Mouse (Mus musculus) hindbrain, embryonic 16.5 days (tissue): ENCODE data around the gene Nmral1. TPM values are rescaled to one million over a fixed set of nuclear protein-coding genes. Genes with fewer than 3 reads are reported as not detected.

Experiments used
- ATAC-seq: fragments of 200-750 bp; cut with Nextera tagmentation; 2 replicates; pipeline ENCODE4 v1.8.0; 2017; ENCODE audit warnings: moderate TSS enrichment, moderate library complexity
- H3K27ac ChIP-seq: fragments of 300-500 bp; sonication (generic); 2 replicates; pipeline ENCODE4 v1.5.1; 2014; ENCODE audit warnings: low read depth, mild to moderate bottlenecking, control low read depth, low read length, moderate library complexity
- H3K27me3 ChIP-seq: fragments of 300-500 bp; sonication (generic); replicated peaks from 2 replicates; pipeline ENCODE4 v1.6.1; 2014; ENCODE audit warnings: low read length; ENCODE audit not compliant: control insufficient read depth, insufficient read depth
- H3K36me3 ChIP-seq: fragments of 300-500 bp; sonication (generic); 2 replicates; pipeline ENCODE4 v1.6.1; 2014; ENCODE audit warnings: mild to moderate bottlenecking, low read length, moderate library complexity, mixed read lengths; ENCODE audit not compliant: control insufficient read depth, insufficient read depth
- H3K4me1 ChIP-seq: fragments of 300-500 bp; sonication (generic); 2 replicates; pipeline ENCODE4 v1.6.1; 2014; ENCODE audit warnings: low read depth, low read length; ENCODE audit not compliant: control insufficient read depth, insufficient read depth
- H3K4me2 ChIP-seq: fragments of 300-500 bp; sonication (generic); 2 replicates; pipeline ENCODE4 v1.6.1; 2014; ENCODE audit warnings: mild to moderate bottlenecking, low read length, control low read depth, moderate library complexity
- H3K4me3 ChIP-seq: fragments of 300-500 bp; sonication (generic); 2 replicates; pipeline ENCODE4 v1.5.1; 2014; ENCODE audit warnings: mild to moderate bottlenecking, low read length, control low read depth, moderate library complexity
- H3K9ac ChIP-seq: fragments of 300-500 bp; sonication (generic); 2 replicates; pipeline ENCODE4 v1.6.1; 2014; ENCODE audit warnings: low read depth, mild to moderate bottlenecking, control low read depth, low read length, moderate library complexity
- H3K9me3 ChIP-seq: fragments of 300-500 bp; sonication (generic); 2 replicates; pipeline ENCODE4 v1.6.1; 2014; ENCODE audit warnings: mild to moderate bottlenecking, low read length, moderate library complexity; ENCODE audit not compliant: control insufficient read depth
- WGBS: fragments of 180-500 bp; shearing (Covaris S2); extraction: QIAGEN DNeasy Blood & Tissue Kit; methylation state at CpG from one replicate; pipeline ENCODE4 v1.1.7; 2014; 5-methylcytosine and 5-hydroxymethylcytosine counted together
- polyA plus RNA-seq: library from polyadenylated mRNA; unstranded; fragments of >200 nt; fragmentation: Nextera tagmentation; extraction: Ambion mirVana; gene quantifications from 2 replicates; pipeline ENCODE4 v1.2.1, GENCODE M21; 2015

Gene Nmral1
- polyA plus RNA-seq, 1 experiment from 2014 or later = 53.7 TPM

- 98% methylated on average over 1 of the region's 1 CpGs for WGBS
- Histone ChIP-seq H3K4me2 (no peak overlapping the region), H3K4me1 (no peaks in the 10 kb centered on the region), H3K36me3 (no peaks in the 10 kb centered on the region), H3K9ac (no peak overlapping the region), H3K9me3 (no peaks in the 10 kb centered on the region), H3K4me3 (no peak overlapping the region), H3K27me3 (no peaks in the 10 kb centered on the region), H3K27ac (no peak overlapping the region)
- no peak for ATAC-seq
Measured at GRCm38 (mm10) chr16:4742186-4742585, 23.0 kb upstream of the Nmral1 start.

GRCm38 (mm10) chr16:4739994-4740393 is 20.8 kb upstream of the Nmral1 start:
- H3K9ac ChIP-seq = no peak overlapping the region
- no peaks in the 10 kb centered on the region for H3K4me1 ChIP-seq
- no peaks in the 10 kb centered on the region for H3K27me3 ChIP-seq
- H3K9me3 ChIP-seq = no peaks in the 10 kb centered on the region
- no peaks in the 10 kb centered on the region for H3K36me3 ChIP-seq
- WGBS = 83% methylated on average over 2 of the region's 2 CpGs
- H3K4me3 ChIP-seq = no peak overlapping the region
- H3K27ac ChIP-seq = no peak overlapping the region
- no peak overlapping the region for H3K4me2 ChIP-seq
- ATAC-seq = no peak

DNA sequence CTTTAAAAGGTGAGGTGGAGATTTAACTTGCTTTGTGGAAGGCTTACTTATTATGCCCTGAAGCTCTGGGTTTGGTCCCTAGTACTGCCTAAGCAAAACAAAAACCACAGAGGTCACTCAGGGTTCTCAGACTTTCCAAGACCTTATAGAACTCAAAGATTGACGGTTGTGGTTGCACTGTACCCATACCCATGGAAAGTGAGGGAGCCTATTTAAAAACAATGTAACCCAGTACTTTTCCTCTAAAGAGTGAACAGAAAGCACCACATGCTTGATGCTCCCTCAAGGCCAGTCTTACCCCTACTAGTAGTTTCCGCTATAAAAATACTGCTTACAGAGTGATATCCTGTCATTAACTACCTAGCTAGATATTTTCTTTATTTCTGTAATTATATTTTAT is 17.1 kb upstream of the Nmral1 start:
- Histone ChIP-seq H3K36me3 (no peaks in the 10 kb centered on the region), H3K4me2 (no peak overlapping the region), H3K4me1 (no peaks in the 10 kb centered on the region), H3K27me3 (no peaks in the 10 kb centered on the region), H3K4me3 (no peak overlapping the region), H3K27ac (no peak overlapping the region), H3K9ac (no peak overlapping the region), H3K9me3 (no peaks in the 10 kb centered on the region)
- no peak for ATAC-seq
- WGBS = 93% methylated on average over 2 of the region's 2 CpGs

GRCm38 (mm10) chr16:4730776-4731358 is 11.7 kb upstream of the Nmral1 start:
- Histone ChIP-seq H3K36me3 (no peaks in the 10 kb centered on the region), H3K4me1 (peaks cover 10% of the 10 kb centered on the region), H3K27me3 (no peaks in the 10 kb centered on the region), H3K4me3 (no peak overlapping the region), H3K27ac (no peak overlapping the region), H3K9me3 (no peaks in the 10 kb centered on the region), H3K9ac (no peak overlapping the region), H3K4me2 (no peak overlapping the region)
- WGBS = 66% methylated on average over 3 of the region's 3 CpGs
- no peak for ATAC-seq

- H3K9me3 ChIP-seq = no peaks in the 10 kb centered on the region
- H3K4me2 ChIP-seq = no peak overlapping the region
- no peak overlapping the region for H3K9ac ChIP-seq
- peaks cover 10% of the 10 kb centered on the region for H3K4me1 ChIP-seq
- no peaks in the 10 kb centered on the region for H3K27me3 ChIP-seq
- 79% methylated on average over 1 of the region's 1 CpGs for WGBS
- no peak overlapping the region for H3K4me3 ChIP-seq
- H3K36me3 ChIP-seq = no peaks in the 10 kb centered on the region
- ATAC-seq = no peak
- H3K27ac ChIP-seq = no peak overlapping the region
Measured at GRCm38 (mm10) chr16:4727963-4728362, 8.8 kb upstream of the Nmral1 start.

GRCm38 (mm10) chr16:4727526-4727925 is 8.4 kb upstream of the Nmral1 start:
- 91% methylated on average over 1 of the region's 1 CpGs for WGBS
- Histone ChIP-seq H3K36me3 (no peaks in the 10 kb centered on the region), H3K4me2 (peak overlapping the region; percentile 80), H3K4me1 (peaks cover 10% of the 10 kb centered on the region), H3K9me3 (no peaks in the 10 kb centered on the region), H3K27me3 (no peaks in the 10 kb centered on the region), H3K4me3 (no peak overlapping the region), H3K9ac (no peak overlapping the region), H3K27ac (no peak overlapping the region)
- ATAC-seq = no peak

DNA sequence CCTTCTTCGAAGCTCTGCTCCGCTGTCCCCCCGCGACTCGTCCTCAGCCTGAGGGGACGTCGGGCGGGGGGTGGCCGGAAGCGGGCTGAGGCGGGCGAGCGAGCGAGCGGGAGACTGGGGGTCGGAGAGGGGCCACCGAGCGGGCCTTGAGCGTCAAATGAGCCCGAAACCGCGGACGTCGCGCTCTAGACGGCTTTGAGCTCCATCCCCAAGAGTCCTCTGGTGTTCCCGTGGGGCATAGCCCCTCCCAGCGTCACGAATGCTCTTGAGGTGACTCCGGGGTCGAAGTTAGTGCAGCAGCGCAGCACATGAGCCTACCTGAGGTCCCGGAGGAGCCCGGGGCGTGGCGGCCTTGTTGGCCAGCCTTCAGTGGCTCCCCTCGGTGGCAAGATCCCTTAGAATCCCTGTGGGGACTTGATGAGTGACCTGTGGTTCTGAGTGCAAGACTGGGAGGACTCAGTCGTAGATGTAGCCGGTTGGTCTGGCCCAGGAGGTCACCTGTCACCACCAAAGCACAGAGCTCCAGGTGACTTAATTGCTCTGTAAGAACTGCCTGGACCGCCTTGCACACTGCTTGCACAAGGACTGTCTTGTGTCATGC is 7.5 kb upstream of the Nmral1 start:
- H3K4me2 ChIP-seq = peak overlapping the region; percentile 80
- ATAC-seq = peak; percentile 84; the same call in 1 of the 2 replicates
- peak overlapping the region; percentile 75 for H3K4me3 ChIP-seq
- 1% methylated on average over 40 of the region's 40 CpGs for WGBS
- peak overlapping the region; percentile 85 for H3K9ac ChIP-seq
- H3K27me3 ChIP-seq = no peaks in the 10 kb centered on the region
- H3K27ac ChIP-seq = peak overlapping the region; percentile 81
- H3K9me3 ChIP-seq = no peaks in the 10 kb centered on the region
- peaks cover 10% of the 10 kb centered on the region for H3K4me1 ChIP-seq
- H3K36me3 ChIP-seq = no peaks in the 10 kb centered on the region

DNA sequence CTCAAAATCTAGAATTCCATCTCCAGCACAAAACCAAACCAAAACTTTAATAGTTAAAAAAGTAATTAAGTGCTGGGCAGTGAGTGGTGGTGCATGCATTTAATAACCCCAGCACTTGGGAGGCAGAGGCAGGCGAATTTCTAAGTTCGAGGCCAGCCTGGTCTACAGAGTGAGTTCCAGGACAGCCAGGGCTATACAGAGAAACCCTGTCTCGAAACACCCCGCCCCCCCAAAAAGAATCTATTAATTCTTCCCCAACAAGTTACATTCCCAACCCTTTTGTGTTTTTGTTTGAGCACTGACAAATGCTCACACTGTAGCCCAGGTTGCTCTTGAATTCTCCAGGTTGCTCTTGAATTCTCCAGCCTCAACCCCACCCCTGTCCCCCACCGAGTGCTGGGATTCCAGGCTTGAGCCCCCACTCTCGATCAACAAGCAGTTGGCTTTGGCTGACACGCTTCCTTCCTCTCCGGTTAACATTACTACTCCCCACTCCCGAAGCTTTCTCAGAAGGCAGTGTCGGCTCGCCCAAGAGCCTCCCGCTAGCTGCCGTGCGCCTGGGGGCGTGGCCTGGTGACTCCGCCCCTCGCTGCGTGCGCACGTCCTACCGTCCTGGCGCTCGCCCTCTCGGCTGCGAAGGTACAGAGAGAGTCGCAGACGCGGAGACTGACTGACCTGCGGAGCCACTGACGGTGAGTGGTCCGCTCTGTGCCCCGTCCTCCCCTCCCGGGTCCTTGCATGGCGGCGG is 6.8 kb upstream of the Nmral1 start, which contains the start of gene Hmox2:
TSS of gene Hmox2 (plus strand) at position 582 of the 748 bp plus-strand sequence.
- Histone ChIP-seq H3K9me3 (no peaks in the 10 kb centered on the region), H3K36me3 (no peaks in the 10 kb centered on the region), H3K27ac (peak within 1 kb of the TSS; percentile 81), H3K4me1 (peaks cover 10% of the 10 kb centered on the region), H3K27me3 (no peaks in the 10 kb centered on the region), H3K4me2 (peak within 1 kb of the TSS; percentile 80), H3K4me3 (peak within 1 kb of the TSS; percentile 75), H3K9ac (peak within 1 kb of the TSS; percentile 85)
- 7% methylated on average over 35 of the region's 35 CpGs for WGBS
- peak; percentile 95 for ATAC-seq

DNA sequence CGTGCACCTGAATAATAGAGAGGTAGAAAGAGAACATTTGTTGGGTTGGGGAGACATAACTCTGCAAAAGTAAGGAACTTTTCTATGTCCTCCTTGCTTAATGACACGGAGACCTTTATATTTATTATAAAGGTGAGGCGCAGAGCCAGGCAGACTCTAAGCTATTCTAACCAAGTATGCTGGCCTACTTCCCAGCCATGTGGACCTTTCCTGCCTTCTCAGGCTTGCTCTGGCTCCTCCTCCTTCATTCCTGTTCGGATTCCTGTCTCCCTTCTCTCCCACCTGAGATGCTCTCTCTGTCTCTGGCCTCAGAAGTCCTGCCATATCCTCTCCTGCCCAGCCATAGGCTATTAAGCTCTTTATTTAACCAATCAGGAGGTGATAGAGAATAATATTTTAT is 6.1 kb upstream of the Nmral1 start:
- WGBS = 79% methylated on average over 4 of the region's 4 CpGs
- Histone ChIP-seq H3K27ac (no peak overlapping the region), H3K36me3 (no peaks in the 10 kb centered on the region), H3K4me3 (no peak overlapping the region), H3K4me2 (no peak overlapping the region), H3K9me3 (no peaks in the 10 kb centered on the region), H3K9ac (no peak overlapping the region), H3K27me3 (no peaks in the 10 kb centered on the region), H3K4me1 (peaks cover 10% of the 10 kb centered on the region)
- no peak for ATAC-seq
